Mouse (Mus musculus): ENCODE results near the gene Nrap.
A peak's percentile ranks its signal among the peaks of the same experiment; 100 is the strongest.
"Not testable (repeated sequence)": the region's sequence is repeated elsewhere in the genome, so short reads cannot be mapped to it uniquely, and the experiment has no call there.

Gene Nrap

DNA sequence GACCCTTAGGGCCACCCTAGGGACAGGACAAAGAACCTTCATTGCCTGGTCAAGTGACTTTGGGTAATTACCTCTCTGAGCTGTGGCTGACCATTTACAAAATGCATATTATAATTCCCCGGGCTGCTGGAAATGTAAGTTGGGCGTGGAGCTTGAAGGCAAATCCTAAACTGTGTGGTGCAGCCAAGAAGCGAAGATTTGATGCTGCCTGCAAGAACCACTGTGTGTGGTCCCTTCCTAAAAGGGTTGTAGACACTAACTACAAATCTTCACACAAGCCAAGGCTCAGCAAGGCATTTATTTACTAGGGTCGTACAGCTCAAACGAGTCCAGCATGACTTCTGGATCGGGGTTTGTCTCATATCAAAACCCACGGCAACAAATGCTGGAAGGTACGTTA, 25.3 kb downstream of the Nrap start:
- no peak for DNase-seq (ENCODE audit: low spot score)

DNA sequence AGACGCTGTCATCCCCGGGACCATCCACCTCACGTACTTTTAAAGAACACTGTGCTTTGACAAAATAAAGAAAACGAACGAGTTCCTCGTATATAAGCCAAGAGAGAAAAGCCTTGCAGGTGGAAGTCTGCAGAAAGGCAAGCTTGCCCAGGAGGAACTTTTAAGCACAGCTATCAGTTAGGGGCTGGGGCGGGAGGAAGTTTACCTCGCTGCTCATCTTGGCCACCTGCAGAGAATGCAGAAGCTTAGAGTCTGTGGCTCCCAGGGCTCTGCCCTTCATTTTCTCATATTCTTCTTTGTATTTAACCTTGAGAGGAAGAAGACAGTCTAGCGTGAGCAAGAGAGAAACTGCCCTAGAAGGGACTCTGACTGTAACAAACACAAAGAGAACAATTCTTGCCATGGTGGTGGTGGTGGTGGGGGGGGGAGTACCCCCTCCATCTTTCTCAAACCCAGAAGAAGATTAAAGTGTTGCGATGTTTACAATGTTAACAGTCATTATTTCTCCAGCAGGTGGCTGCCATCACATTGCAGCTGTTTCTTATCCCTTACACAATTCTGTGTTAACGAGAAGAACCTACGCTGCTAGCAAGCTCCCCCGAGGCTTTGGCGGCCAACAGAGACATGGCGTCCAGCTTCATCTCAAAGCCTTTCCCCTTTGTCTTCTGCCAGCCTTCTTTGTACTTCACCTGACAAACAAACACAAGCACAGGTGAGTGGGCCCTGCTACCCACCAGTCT, 25.9 kb downstream of the Nrap start:
- DNase-seq (ENCODE audit: low spot score): peak; percentile 50

DNA sequence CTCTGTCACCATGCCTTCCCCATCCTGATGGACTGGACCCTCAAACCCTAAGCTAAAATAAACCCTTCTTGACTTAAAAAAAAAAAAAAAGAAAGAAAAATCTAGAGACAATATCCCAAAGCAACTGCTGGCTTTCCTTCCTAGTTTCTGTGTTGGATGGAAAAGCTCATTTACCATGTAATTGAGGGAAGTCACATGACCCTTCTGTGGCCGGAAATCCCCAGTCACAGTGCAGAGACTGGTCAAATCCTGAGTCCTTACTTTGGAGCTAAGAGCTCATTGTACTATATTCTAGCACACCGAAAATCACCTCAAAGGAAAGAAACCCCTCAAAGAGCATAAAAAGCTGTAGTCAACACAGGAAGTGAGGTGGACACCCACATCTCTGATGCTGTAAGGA, 30.9 kb downstream of the Nrap start:
- no peak for DNase-seq (ENCODE audit: low spot score)

DNA sequence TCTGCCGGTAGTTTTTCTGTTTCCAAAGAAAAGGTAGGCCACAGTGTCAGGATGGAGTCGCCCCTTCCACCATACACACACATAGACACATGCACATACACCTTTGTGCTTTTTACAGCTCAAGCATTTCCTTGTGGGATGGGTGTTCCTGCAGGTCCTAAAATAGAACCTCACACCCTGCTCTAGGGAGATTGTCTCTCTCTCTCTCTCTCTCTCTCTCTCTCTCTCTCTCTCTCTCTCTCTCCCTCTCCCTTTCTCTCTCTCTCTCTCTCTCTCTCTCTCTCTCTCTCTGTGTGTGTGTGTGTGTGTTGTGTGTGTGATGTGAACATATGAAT, 32.5 kb downstream of the Nrap start:
- not testable (repeated sequence) for DNase-seq (ENCODE audit: low spot score)

DNA sequence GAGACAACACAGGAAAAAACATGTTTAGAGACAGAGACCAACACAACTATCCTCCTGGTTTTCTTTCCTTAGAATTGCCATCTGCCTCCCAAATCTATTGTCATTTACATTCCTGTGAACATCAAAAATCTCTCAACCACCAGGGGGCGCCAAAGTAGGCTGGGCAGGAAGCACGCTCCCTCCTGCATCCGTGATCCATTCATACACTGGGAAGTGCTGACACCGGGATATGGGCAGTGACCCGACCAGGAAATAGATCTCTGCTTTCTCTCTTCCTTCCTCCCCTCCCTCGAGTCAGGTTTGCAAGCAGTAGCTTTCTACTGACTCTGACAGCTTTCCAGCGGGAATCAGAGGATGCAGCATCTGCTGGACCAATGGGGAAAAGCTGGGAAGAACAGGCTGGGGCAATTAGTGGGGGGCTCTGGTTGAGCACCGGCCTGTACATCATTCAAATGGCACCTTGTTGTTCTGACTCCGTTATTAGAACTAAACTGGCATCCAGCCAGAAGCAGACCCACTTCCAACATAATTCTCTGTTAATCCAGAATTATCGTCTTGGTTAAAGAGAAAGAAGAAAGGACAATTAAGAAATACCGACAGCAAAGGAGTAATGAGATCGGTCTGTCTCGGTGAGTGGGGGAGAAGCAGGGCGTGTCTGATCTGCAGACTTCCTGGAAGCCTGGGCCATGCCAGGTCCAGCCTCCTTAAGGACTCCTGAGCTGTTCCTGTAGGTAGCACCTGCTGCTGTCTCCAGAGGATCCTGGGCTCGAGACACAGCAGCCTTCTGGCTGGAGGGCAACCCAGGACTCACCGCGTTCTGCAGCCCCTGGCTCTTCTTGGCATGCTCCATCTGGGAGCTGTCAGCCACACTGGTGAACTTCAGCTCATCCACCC, 33.1 kb downstream of the Nrap start:
- peak; percentile 80 for DNase-seq (ENCODE audit: low spot score)

DNA sequence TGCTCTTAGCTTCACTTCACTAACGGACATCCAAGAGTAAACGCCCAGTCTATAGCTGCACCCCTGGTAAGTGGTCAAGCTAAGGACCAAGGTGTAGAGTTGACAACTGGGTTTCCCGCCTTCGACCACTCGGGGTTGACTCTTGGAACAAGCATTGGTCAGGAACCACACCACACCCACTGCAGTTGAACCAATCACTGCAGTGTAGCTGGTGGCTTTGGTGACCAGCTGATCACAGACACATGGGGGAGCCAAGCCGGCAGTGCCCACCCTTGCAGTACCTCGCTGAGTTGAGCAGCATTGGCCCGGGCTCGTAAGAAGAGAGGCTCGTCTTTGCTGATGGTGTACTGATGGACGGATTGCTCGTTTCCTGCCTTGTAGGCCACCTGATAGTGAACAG, 34.6 kb downstream of the Nrap start:
- DNase-seq (ENCODE audit: low spot score): no peak

DNA sequence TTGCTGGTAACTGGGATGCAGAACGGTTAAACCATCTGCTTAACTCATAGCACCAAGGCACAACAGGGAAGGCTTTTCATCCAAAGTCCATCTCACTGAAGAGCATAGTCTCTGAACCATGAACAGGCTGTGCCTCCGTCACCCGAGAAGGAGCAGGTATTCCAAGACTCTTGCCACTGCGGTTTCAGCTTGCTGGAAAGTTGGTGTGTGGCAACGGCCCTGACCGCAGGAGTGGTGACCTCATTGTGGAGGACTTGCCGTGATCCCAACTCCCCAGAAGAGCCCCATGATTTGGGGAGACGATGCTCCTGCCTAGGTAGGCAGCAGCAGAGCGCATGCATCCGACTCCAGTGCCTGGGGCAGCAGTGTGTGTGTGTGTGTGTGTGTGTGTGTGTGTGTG, 36.1 kb downstream of the Nrap start:
- DNase-seq (ENCODE audit: low spot score): no peak

DNA sequence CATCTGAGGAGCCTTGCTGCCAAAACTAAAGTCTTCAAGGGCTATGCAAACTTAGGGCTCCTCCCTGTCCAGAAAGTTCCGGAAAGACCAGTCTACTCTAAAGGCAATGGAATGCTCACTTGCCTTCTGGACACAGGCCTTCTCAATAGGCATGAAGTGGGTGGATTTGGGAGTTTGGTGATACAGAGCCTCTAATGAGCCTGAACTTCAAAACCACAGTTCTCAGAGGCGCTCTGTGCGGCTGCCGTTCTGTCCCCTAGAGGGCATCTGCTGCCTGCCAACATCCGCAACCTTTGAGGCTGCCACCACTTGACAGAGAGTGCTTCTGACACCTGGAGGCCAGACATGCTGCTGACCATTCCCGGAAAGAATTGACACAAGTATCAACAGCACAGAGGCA, 40.5 kb downstream of the Nrap start:
- no peak for DNase-seq (ENCODE audit: low spot score)

DNA sequence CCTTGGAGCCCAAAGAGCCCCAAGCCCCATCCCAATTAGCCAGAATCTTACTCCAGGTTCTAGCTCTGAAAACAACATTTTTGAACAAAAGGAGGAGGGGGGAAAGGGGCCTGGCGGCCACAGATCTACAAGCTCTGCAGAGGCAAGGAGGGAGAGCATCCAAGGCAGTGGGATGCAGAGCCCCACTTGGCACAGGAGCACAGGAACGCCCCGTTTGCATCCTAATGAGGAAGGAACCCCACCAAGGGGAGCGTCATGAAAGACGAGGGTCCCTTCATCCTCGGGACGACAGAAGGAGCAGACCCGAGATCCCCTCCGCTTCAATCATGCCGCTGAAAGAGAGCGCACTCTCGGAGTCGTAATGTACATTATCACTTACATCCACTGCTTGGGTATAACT, 43.1 kb downstream of the Nrap start:
- DNase-seq (ENCODE audit: low spot score): no peak

DNA sequence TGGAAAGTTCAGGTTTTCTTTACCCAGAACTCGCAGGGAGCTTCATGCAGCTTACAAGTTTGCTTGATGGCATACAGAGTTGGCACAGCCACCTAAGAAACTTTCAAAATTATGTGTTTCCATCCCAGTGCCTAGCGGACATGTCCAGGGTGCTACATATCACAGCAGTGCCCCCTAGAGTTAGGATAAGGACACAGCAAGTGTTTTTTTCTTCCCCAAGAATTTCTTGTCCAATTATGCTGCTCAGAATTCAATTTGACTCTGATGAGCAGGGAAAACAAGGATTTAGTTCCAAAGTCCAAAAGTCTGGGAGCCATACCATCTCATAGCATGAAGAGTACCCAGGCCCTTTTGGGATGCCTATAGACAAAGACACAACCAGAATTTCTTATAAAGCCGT, 43.8 kb downstream of the Nrap start:
- DNase-seq (ENCODE audit: low spot score): no peak

DNA sequence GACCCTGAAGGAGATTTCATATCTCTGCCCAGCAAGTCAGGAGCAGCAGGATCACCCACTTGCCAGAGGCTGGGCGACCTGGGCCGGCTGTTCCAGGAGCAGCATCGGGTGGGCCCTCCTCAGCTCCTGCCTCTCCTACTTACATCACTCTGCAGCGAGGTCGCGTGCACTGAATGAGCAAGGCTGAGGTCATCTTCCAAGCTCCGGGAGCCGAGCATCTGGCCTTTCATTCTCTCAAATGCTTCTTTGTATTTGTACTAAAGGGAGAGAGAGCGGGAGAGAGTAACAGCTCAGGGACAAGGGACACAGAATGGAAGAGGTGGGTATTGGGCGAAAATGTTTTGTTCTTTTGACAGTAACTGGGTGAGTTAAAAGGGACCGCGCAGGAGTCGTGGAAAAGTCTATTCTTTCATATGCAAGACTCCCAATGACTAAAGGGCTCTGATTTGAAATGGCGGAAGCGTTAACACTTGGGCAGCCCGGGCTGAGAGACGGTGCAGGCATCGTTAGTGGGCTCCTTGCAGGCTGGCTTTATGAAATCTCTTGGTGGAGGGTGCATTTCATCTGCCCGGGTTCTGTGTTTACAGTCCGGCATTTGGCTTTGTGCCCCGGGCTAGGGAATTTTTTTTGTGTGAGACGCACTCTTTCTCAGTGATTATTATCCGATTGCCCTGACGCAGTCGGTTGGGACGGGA, 45.8 kb downstream of the Nrap start:
- no peak for DNase-seq (ENCODE audit: low spot score)

DNA sequence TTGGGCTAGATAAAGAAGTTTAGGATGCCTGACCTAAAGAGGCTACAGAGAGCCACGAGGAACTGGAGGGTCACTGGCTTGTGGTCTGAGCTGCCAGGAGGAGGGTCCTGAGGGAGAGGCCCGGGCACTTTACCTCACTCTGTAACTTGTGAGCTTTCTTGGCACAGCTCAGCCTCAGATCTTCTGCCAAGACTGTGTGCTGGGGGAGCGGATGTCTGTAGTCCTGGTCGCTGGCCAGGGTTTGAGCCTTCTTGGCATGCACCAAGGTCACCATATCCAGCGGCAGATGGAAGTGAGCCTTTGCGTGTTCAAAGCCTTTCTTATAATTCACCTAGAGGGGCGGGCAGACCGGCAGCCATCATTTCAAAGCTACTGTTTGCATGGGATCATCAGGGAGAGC, 47.8 kb downstream of the Nrap start:
- DNase-seq (ENCODE audit: low spot score): peak; percentile 41

DNA sequence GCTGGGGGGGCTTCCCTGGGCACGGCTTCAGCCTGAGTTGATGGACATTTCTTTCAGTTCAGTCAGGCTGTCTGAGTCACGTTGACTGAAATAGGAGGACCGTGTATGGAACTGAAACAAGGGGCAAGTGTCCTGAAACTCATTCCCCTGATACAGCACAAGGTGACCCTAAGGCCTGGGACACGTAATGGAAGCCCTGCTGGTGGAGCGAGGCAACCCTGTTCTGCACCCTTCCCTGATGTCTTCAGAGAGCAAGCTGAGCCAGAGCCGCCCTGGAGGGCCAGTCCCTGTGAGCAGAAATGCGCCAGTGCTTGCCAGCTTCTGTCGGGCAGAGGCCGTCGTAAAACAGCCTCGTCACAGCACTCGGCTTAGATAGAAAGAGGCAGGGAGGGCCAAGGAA, 53.0 kb downstream of the Nrap start:
- no peak for DNase-seq (ENCODE audit: low spot score)

DNA sequence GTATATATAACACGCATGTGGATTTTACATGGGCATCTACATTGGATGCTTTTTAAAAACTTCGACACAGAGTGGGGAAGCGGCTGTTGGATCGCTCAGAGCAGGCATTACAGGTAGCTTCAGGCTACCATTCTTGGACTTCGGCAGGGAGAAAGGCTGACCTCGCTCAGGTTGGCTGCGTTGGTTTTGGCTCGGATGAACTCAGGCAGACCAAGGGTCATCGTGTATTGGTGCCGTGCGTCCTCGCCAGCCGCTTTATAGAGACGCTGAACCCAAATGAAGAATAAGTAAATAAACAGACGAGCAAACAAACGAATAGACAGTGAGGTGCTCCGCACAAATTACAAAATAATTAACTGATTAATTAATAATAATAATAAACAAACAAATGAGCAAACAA, 53.5 kb downstream of the Nrap start:
- no peak for DNase-seq (ENCODE audit: low spot score)

DNA sequence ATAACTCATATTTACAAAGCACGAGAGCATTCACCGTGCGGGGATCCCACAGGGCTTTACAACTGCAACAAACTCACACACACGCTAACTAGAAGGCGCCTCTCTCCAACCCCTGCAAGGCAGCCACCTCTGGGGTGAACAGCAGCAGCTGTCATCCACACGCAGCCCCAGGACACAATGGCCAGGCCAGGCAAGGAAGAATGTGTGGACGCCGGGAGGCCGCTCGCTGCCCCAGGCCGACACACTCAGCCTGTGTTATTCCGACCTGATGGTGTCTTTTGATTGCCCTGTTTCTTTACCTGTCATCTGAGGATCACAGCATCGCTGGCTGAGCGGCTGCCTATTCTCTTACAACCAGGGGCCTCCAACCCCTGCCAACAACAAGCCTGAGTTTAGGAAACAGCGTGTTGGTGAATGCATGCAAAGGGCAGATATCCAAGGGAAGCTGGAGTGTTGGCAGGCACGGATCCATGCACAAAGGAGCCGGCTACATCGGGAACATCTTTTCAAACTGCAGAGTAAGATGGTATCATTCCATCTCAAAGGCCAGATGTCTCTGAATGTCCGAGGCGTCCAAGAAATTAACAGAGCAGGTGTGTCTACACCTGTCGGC, 63.5 kb downstream of the Nrap start:
- no peak for DNase-seq (ENCODE audit: low spot score)

DNA sequence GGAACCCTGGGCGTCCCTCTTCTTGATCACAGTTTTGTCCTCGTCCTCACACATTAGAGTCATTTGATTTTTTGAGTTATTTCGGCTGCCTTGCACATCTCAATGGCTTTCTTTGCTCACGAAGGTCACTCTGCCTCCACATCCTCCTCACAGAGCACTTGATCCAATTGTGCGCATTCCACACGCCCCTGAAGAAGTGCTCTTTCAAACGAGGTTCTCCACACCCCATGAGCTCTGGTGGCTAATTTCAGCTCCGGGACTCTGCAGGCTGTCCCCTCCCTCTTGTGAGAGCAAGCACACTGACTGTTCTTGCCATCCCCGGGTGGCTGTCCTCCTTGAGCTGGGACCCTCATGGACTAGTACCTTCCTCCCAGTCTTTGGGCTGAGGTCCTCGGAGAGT, 64.2 kb downstream of the Nrap start:
- DNase-seq (ENCODE audit: low spot score): no peak

DNA sequence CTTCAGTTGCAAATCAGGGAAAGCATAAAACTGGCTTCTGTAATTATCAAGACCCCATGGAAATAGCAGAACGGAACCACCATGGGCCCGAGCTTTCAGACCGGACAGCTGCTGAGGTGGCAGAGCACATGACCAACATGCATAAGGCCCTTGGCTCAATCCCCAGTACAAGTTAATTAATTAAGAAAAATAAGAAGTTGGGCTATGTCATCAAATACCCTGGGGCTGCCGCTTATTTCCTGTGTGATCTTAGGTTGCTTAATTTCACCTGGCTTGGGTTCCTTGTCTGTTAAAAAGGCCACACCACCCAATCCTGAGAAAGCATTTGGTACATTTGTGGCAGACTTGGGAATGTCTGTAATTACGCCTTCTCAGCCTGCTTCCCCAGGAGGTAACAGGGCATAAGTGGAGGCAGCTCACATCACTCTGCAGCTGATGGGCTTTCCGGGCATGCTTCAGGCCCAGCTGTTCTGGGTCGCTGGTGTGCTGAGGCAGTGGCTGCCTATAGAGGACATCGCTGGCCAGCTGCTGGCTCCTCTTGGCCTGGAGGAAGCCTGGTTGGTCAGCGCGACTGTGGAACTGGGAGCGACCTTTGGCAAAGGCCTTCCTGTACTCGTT, 68.4 kb downstream of the Nrap start:
- DNase-seq (ENCODE audit: low spot score): no peak

DNA sequence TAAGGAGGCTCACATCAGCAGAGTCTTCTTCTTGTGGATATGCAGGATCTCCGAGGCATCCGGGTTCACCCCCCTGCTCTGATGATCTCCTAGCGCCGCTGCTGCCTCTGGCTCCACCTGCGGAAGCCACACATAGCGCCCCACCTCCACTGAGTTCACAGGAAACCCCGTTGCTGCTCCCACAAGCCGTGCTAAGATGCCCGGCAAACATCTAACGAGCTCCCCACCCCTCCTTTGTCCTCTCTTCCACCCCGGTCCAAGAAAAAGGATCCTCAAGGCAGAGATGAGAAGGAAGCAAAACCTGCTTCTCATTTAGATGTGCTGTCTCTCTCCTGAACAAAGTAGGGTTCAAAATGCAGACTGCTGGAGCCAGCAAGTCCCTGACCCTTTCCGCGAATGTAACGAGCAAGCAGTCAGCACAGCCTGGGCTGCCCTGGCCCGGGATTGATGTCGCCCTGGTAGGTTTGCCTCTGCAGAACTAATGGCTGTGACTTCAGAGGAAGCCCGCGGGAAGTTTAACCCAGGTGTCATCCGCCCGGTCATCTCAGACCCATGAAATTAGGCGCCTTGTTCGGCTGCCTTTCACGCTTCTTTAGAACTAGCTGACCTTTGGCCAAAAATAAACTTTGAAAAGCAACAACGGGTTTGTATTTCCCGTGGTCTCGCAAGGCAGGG, 69.5 kb downstream of the Nrap start:
- peak; percentile 19 for DNase-seq (ENCODE audit: low spot score)

DNA sequence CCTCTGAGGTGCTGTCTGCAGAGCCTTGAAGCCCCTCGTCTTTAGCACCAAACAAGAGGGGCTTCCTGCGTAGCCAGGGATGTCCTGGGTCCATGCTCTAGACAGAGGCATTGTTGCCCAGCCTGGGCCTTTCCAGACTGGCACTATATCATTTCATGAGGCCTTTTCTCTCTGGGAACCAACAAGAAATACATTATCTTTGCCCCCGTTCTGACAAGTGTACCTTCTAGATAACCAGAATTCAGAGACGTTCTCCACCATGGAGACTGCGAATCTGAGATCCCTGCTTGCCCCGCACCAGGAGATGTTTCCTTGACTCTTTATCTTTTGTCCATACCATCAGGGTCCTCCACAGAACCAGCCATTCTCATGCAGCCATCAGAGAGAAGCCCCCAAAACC, 70.2 kb downstream of the Nrap start:
- no peak for DNase-seq (ENCODE audit: low spot score)

DNA sequence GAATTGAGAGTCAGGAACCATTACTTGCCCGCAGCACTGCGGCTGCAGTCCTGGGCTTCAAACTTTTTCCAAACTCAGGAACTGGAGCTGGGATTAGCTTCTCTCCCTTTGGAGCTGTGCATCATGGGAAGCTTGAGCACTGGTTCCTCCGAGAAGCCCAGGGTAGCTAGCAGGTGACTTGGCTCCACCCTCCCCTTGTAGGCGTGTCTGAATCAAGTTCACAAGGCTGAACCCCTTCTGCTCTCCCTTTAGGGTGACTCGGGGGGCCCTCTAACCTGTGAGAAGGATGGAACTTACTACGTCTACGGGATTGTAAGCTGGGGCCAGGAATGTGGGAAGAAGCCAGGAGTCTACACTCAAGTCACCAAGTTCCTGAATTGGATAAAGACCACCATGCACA, 70.6 kb downstream of the Nrap start:
- DNase-seq (ENCODE audit: low spot score): no peak

DNA sequence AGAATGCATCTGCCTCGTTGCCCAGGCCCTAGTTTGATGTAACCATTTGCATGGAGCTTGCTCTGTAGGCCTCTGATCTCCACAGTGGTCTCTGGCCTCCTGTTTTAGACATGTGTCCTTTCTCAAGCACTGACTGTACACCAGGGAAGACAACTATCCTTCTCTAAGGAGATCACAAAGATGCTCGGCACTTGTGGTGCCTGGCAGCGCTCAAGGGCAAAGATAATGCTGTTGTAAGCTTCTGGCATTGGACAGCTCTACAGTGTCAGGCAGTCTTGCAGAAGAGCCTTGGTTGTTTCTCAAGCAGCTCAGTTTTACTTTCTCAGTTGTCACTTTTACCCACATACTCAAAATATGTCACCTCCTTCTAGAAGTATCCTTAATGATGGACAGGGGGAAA, 73.3 kb downstream of the Nrap start:
- no peak for DNase-seq (ENCODE audit: low spot score)

DNA sequence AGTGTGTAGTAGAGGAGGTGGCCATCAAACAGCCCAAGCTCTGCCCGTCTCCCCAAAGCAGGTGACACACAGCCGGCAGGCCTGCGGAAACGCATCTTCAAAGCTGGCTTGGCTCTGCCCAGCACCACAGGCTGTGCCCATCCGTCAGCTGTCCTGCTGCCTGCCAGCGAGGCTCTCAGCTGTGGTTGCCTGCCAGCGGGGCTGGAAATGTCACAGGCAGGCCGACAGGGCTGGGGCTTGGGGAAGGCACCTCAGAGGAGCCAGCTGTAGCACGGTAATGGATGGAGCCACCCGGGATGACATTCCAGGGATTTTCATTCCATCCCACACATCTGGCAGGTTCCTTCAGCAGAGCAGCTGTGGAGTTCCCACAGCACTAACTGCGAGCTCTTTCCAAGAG, 89.0 kb downstream of the Nrap start:
- no peak for DNase-seq (ENCODE audit: low spot score)

Measured in urinary bladder, postnatal 14 days (tissue).